Mouse (Mus musculus) gastrocnemius, postnatal 36 days (tissue): Measurements from ENCODE around the gene BC049730. TPM values are rescaled to one million over a fixed set of nuclear protein-coding genes. Genes with fewer than 3 reads are reported as not detected.

Experiments used
- DNase-seq, 2 experiments: peaks; one replicate each; pipeline ENCODE4 v3.0.0; 2022
- intact Hi-C: fragments of 180-260 bp; cut with DNase I; formaldehyde crosslinking; loops from one replicate; pipeline ENCODE4 v1.15.1; 2025
- total RNA-seq, 2 experiments: library from RNA; stranded (reverse); gene quantifications; 2 replicates each; pipeline ENCODE4 v1.2.3; 2021

BC049730 gene
- total RNA-seq, 2 experiments from 2014 or later, result not detected

DNA sequence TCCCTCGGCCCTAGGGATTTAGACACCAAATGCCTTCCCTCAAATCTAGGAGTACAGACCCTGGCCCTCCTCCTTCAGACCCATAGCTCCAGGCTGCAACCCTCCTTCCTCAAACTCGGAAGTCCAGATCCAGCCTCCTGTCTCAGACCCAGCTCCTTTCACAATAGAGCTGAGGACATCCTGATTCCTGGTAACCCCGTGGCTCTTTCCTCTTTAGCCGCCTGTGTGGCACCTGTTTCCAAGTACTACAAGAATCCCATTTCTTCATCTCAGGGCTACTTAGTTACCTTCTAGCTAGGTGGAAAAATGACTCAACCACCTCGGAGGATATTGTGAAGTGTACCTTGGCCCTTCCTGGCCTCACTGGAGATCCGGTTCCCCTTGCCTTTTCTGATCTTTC lies 52.1 kb downstream of the BC049730 start:
- intact Hi-C loops, result no loop called here
- no peak for DNase-seq

DNA sequence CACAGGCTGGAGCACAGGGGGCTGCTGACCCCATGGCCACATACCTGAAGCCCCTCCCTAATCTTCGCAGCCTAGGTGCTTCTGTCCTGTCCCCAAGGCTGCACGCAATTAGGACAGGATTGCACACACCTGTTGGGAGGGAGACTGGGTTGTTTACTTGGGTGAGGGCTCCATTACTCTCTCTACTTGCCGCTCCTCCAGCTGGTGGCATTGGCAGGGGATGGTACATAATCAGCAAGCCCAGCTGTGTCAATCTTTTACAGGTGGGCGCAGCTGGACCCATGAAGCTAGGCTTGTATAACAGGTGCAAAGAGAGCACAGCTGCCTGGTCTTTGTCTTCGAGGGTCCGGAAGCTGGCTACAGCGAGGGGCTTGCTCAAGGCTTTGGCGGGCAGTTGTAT lies 53.5 kb downstream of the BC049730 start:
- no peak for DNase-seq
- intact Hi-C loops, result no loop called here

Other genes starting within 250 kb of the BC049730 start
- gene Plaur, start 246.8 kb upstream of the BC049730 start, total RNA-seq, result under 1 TPM; 0.61 to 0.64 TPM
- 1 to 10 TPM; 2.7 to 4.6 TPM for gene Cadm4, start 227.2 kb upstream of the BC049730 start, total RNA-seq
- 1 to 10 TPM; 4.3 to 5.9 TPM for gene Zfp428, start 202.2 kb upstream of the BC049730 start, total RNA-seq
- not detected for gene AC161166.1, start 196.8 kb upstream of the BC049730 start, total RNA-seq
- 10 to 100 TPM; 10.7 to 10.9 TPM for gene Irgq, start 178.6 kb upstream of the BC049730 start, total RNA-seq
- not detected for gene Pinlyp, start 163.1 kb upstream of the BC049730 start, total RNA-seq
- 10 to 100 TPM; 17.1 to 21.4 TPM for gene Xrcc1, start 163.0 kb upstream of the BC049730 start, total RNA-seq
- 10 to 100 TPM; 23.0 to 24.2 TPM for gene Ethe1, start 121.7 kb upstream of the BC049730 start, total RNA-seq
- gene Zfp575, start 121.6 kb upstream of the BC049730 start, total RNA-seq, result under 1 TPM in 1 of 2 experiments, not detected in 1; 0.18 TPM
- under 1 TPM; 0.30 to 0.66 TPM for gene Phldb3, start 98.5 kb upstream of the BC049730 start, total RNA-seq
- not detected for gene Lypd3, start 72.7 kb upstream of the BC049730 start, total RNA-seq
- not detected for gene Tex101, start 32.6 kb upstream of the BC049730 start, total RNA-seq
- not detected for gene Gm4763, start 17.7 kb downstream of the BC049730 start, total RNA-seq
- not detected for gene Cd177, start 51.1 kb downstream of the BC049730 start, total RNA-seq
- gene Ceacam10, start 68.0 kb downstream of the BC049730 start, total RNA-seq, result not detected
- not detected for gene Gm9844, start 153.0 kb downstream of the BC049730 start, total RNA-seq
- not detected for gene Lypd4, start 160.7 kb downstream of the BC049730 start, total RNA-seq
- gene Dmrtc2, start 160.8 kb downstream of the BC049730 start, total RNA-seq, result not detected
- gene Rps19, start 175.1 kb downstream of the BC049730 start, total RNA-seq, result 100 to 1,000 TPM; 283 to 298 TPM
- under 1 TPM in 1 of 2 experiments, not detected in 1; 0.23 TPM for gene Cd79a, start 188.1 kb downstream of the BC049730 start, total RNA-seq
- gene Arhgef1, start 193.7 kb downstream of the BC049730 start, total RNA-seq, result 10 to 100 TPM; 28.6 to 31.6 TPM
- gene Gm4881, start 235.3 kb downstream of the BC049730 start, total RNA-seq, result not detected